Mouse (Mus musculus) midbrain, embryonic 11.5 days (tissue): ENCODE measurements around the gene Cby3. TPM values are rescaled to one million over a fixed set of nuclear protein-coding genes. Genes with fewer than 3 reads are reported as not detected.

Source experiments
- ATAC-seq: fragments of 200-750 bp; cut with Nextera tagmentation; 2 replicates; pipeline ENCODE4 v1.8.0; 2017; ENCODE audit warnings: moderate TSS enrichment, moderate library complexity; ENCODE audit not compliant: low FRiP score
- DNase-seq: peaks from one replicate; pipeline ENCODE4 v3.0.0; 2015; ENCODE audit warnings: low spot score; ENCODE audit errors: missing footprints
- H3K27ac ChIP-seq: fragments of 300-500 bp; sonication (generic); 2 replicates; pipeline ENCODE4 v1.5.1; 2014; ENCODE audit warnings: low read depth, low read length
- H3K27me3 ChIP-seq: fragments of 300-500 bp; sonication (generic); 2 replicates; pipeline ENCODE4 v1.6.1; 2014; ENCODE audit warnings: mild to moderate bottlenecking, low read length, moderate library complexity, mixed read lengths; ENCODE audit not compliant: control insufficient read depth, insufficient read depth
- H3K36me3 ChIP-seq: fragments of 300-500 bp; sonication (generic); 2 replicates; pipeline ENCODE4 v1.6.1; 2014; ENCODE audit warnings: mild to moderate bottlenecking, low read length, moderate library complexity, mixed read lengths; ENCODE audit not compliant: control insufficient read depth, insufficient read depth
- H3K4me1 ChIP-seq: fragments of 300-500 bp; sonication (generic); 2 replicates; pipeline ENCODE4 v1.6.1; 2014; ENCODE audit warnings: low read length; ENCODE audit not compliant: control insufficient read depth, insufficient read depth
- H3K4me2 ChIP-seq: fragments of 300-500 bp; sonication (generic); 2 replicates; pipeline ENCODE4 v1.6.1; 2014; ENCODE audit warnings: mild to moderate bottlenecking, moderate library complexity
- H3K4me3 ChIP-seq: fragments of 300-500 bp; sonication (generic); 2 replicates; pipeline ENCODE4 v1.5.1; 2014; ENCODE audit warnings: low read depth, low read length
- H3K9ac ChIP-seq: fragments of 300-500 bp; sonication (generic); 2 replicates; pipeline ENCODE4 v1.6.1; 2014; ENCODE audit warnings: low read length
- H3K9me3 ChIP-seq: fragments of 300-500 bp; sonication (generic); 2 replicates; pipeline ENCODE4 v1.6.1; 2016; ENCODE audit warnings: low read length; ENCODE audit not compliant: control insufficient read depth
- WGBS: fragments of 180-500 bp; shearing (Covaris S2); extraction: QIAGEN DNeasy Blood & Tissue Kit; methylation state at CpG from one replicate; pipeline ENCODE4 v1.1.7; 2014; 5-methylcytosine and 5-hydroxymethylcytosine counted together
- polyA plus RNA-seq: library from polyadenylated mRNA; unstranded; fragments of >200 nt; fragmentation: Nextera tagmentation; extraction: Ambion mirVana; gene quantifications from 2 replicates; pipeline ENCODE4 v1.2.1, GENCODE M21; 2014

The Cby3 gene
- polyA plus RNA-seq, 1 experiment from 2014 or later: not detected

- DNase-seq: peak; percentile 94
- Histone ChIP-seq H3K4me2 (peak overlapping the region; percentile 58), H3K4me3 (peak overlapping the region; percentile 25), H3K9ac (peak overlapping the region; percentile 78), H3K9me3 (no peaks in the 10 kb centered on the region), H3K36me3 (no peaks in the 10 kb centered on the region), H3K27ac (no peak overlapping the region), H3K4me1 (peaks cover 18% of the 10 kb centered on the region), H3K27me3 (peaks cover 12% of the 10 kb centered on the region)
- 1% methylated on average over 18 of the region's 18 CpGs for WGBS
- ATAC-seq: peak; percentile 38; the same call in 1 of the 2 replicates
Observed at GRCm38 (mm10) chr11:50371399-50371841, 17.2 kb downstream of the Cby3 start.

- peaks cover 23% of the 10 kb centered on the region for H3K4me1 ChIP-seq
- H3K9ac ChIP-seq: peak overlapping the region; percentile 78; the same call in 1 of the 2 replicates
- H3K4me3 ChIP-seq: peak overlapping the region; percentile 25; the same call in 1 of the 2 replicates
- ATAC-seq (no peak), DNase-seq (peak; percentile 88)
- H3K36me3 ChIP-seq: no peaks in the 10 kb centered on the region
- no peaks in the 10 kb centered on the region for H3K9me3 ChIP-seq
- no peak overlapping the region for H3K27ac ChIP-seq
- 96% methylated on average over 1 of the region's 1 CpGs for WGBS
- 0 out of 2 replicates have a peak overlapping the region, but pooled peaks have one; percentile 58 for H3K4me2 ChIP-seq
- peaks cover 12% of the 10 kb centered on the region for H3K27me3 ChIP-seq
Observed at GRCm38 (mm10) chr11:50371911-50372310, 17.6 kb downstream of the Cby3 start.

- ATAC-seq: no peak
- Histone ChIP-seq H3K36me3 (no peaks in the 10 kb centered on the region), H3K4me3 (no peak overlapping the region), H3K27ac (no peak overlapping the region), H3K9me3 (no peaks in the 10 kb centered on the region), H3K27me3 (peaks cover 12% of the 10 kb centered on the region), H3K4me1 (peaks cover 23% of the 10 kb centered on the region), H3K9ac (no peak overlapping the region), H3K4me2 (no peak overlapping the region)
- peak; percentile 75 for DNase-seq
Observed at GRCm38 (mm10) chr11:50373086-50373485, 18.8 kb downstream of the Cby3 start.

GRCm38 (mm10) chr11:50373621-50374020 lies 19.4 kb downstream of the Cby3 start:
- Histone ChIP-seq H3K36me3 (no peaks in the 10 kb centered on the region), H3K27ac (no peak overlapping the region), H3K27me3 (peaks cover 12% of the 10 kb centered on the region), H3K9ac (no peak overlapping the region), H3K4me3 (no peak overlapping the region), H3K9me3 (no peaks in the 10 kb centered on the region), H3K4me1 (peaks cover 23% of the 10 kb centered on the region), H3K4me2 (no peak overlapping the region)
- DNase-seq (peak; percentile 79), ATAC-seq (no peak)
- WGBS: 100% methylated on average over 1 of the region's 1 CpGs

GRCm38 (mm10) chr11:50374286-50375015 lies 20.2 kb downstream of the Cby3 start:
- ATAC-seq: no peak
- H3K27ac ChIP-seq: no peak overlapping the region
- no peak overlapping the region for H3K4me2 ChIP-seq
- H3K9me3 ChIP-seq: no peaks in the 10 kb centered on the region
- 69% methylated on average over 13 of the region's 13 CpGs for WGBS
- peaks cover 26% of the 10 kb centered on the region for H3K4me1 ChIP-seq
- no peak overlapping the region for H3K4me3 ChIP-seq
- H3K9ac ChIP-seq: no peak overlapping the region
- peak; percentile 86 for DNase-seq
- H3K27me3 ChIP-seq: peaks cover 12% of the 10 kb centered on the region
- peaks cover under 1% of the 10 kb centered on the region; the same call in 1 of the 2 replicates for H3K36me3 ChIP-seq

- WGBS: 17% methylated on average over 5 of the region's 5 CpGs
- H3K27ac ChIP-seq: no peak overlapping the region
- H3K9me3 ChIP-seq: no peaks in the 10 kb centered on the region
- no peak overlapping the region for H3K9ac ChIP-seq
- no peak overlapping the region for H3K4me2 ChIP-seq
- ATAC-seq: no peak
- H3K27me3 ChIP-seq: peaks cover 12% of the 10 kb centered on the region
- peak; percentile 86 for DNase-seq
- no peak overlapping the region for H3K4me3 ChIP-seq
- peaks cover 30% of the 10 kb centered on the region for H3K4me1 ChIP-seq
- peaks cover 5% of the 10 kb centered on the region; the same call in 1 of the 2 replicates for H3K36me3 ChIP-seq
Observed at GRCm38 (mm10) chr11:50375421-50375820, 21.2 kb downstream of the Cby3 start.

GRCm38 (mm10) chr11:50376156-50376790 lies 22.0 kb downstream of the Cby3 start:
- H3K27me3 ChIP-seq: peaks cover 12% of the 10 kb centered on the region
- DNase-seq (peak; percentile 88), ATAC-seq (no peak)
- peak overlapping the region; percentile 100 for H3K9ac ChIP-seq
- peak overlapping the region; percentile 96 for H3K4me3 ChIP-seq
- H3K4me2 ChIP-seq: peak overlapping the region; percentile 97
- H3K4me1 ChIP-seq: peaks cover 29% of the 10 kb centered on the region
- H3K27ac ChIP-seq: peak overlapping the region; percentile 98
- no peaks in the 10 kb centered on the region for H3K9me3 ChIP-seq
- 22% methylated on average over 10 of the region's 10 CpGs for WGBS
- H3K36me3 ChIP-seq: peaks cover 6% of the 10 kb centered on the region; the same call in 1 of the 2 replicates

GRCm38 (mm10) chr11:50376911-50377891 lies 22.9 kb downstream of the Cby3 start, which contains the start of gene Hnrnph1:
TSS of gene Hnrnph1 (plus strand) at chr11:50376990.
- Histone ChIP-seq H3K27me3 (peaks cover 10% of the 10 kb centered on the region), H3K4me1 (peaks cover 28% of the 10 kb centered on the region), H3K4me3 (peak within 1 kb of the TSS; percentile 96), H3K9me3 (no peaks in the 10 kb centered on the region), H3K27ac (peak within 1 kb of the TSS; percentile 98), H3K4me2 (peak within 1 kb of the TSS; percentile 97), H3K36me3 (peaks cover 9% of the 10 kb centered on the region; the same call in 1 of the 2 replicates), H3K9ac (peak within 1 kb of the TSS; percentile 100)
- DNase-seq (peak; percentile 100), ATAC-seq (peak; percentile 90)
- under 1% methylated on average over 76 of the region's 76 CpGs for WGBS
